Mouse (Mus musculus) layer of hippocampus, adult 11-12 months (tissue): Measurements from ENCODE around the gene Rmdn2.

Experiments
- DNase-seq: peaks from one replicate; pipeline ENCODE4 v3.0.0; 2022; ENCODE audit warnings: low spot score

Rmdn2 gene

GRCm38 (mm10) chr17:79611545-79611944, at the start of gene Rmdn2:
TSS of gene Rmdn2 (plus strand) at chr17:79611863.
- no peak for DNase-seq

GRCm38 (mm10) chr17:79563067-79563620, 48.5 kb upstream of the Rmdn2 start:
- DNase-seq, result no peak

- DNase-seq, result no peak
Measured at GRCm38 (mm10) chr17:79563721-79564120, 47.9 kb upstream of the Rmdn2 start.

- DNase-seq, result no peak
Measured at GRCm38 (mm10) chr17:79565241-79565961, 46.3 kb upstream of the Rmdn2 start.

- DNase-seq, result no peak
Measured at GRCm38 (mm10) chr17:79568401-79568800, 43.3 kb upstream of the Rmdn2 start.

GRCm38 (mm10) chr17:79578328-79578727, 33.3 kb upstream of the Rmdn2 start:
- no peak for DNase-seq

GRCm38 (mm10) chr17:79580264-79580920, 31.3 kb upstream of the Rmdn2 start:
- DNase-seq, result peak; percentile 81

- DNase-seq, result no peak
Measured at GRCm38 (mm10) chr17:79583466-79583865, 28.2 kb upstream of the Rmdn2 start.

GRCm38 (mm10) chr17:79584246-79584800, 27.3 kb upstream of the Rmdn2 start:
- DNase-seq, result no peak

- DNase-seq, result no peak
Measured at GRCm38 (mm10) chr17:79589913-79590312, 21.8 kb upstream of the Rmdn2 start.

GRCm38 (mm10) chr17:79595996-79596395, 15.7 kb upstream of the Rmdn2 start:
- no peak for DNase-seq

- no peak for DNase-seq
Measured at GRCm38 (mm10) chr17:79598151-79598550, 13.5 kb upstream of the Rmdn2 start.

GRCm38 (mm10) chr17:79598596-79599577, 12.8 kb upstream of the Rmdn2 start:
- no peak for DNase-seq

GRCm38 (mm10) chr17:79600108-79600507, 11.6 kb upstream of the Rmdn2 start:
- DNase-seq, result no peak

GRCm38 (mm10) chr17:79602381-79602780, 9.3 kb upstream of the Rmdn2 start:
- no peak for DNase-seq

- no peak for DNase-seq
Measured at GRCm38 (mm10) chr17:79603427-79603826, 8.2 kb upstream of the Rmdn2 start.

GRCm38 (mm10) chr17:79605794-79606193, 5.9 kb upstream of the Rmdn2 start:
- no peak for DNase-seq

GRCm38 (mm10) chr17:79609697-79610096, 2.0 kb upstream of the Rmdn2 start:
- no peak for DNase-seq

- DNase-seq, result no peak
Measured at GRCm38 (mm10) chr17:79610163-79610755, 1.4 kb upstream of the Rmdn2 start.

- DNase-seq, result peak; percentile 64
Measured at GRCm38 (mm10) chr17:79614691-79615588, 3.3 kb downstream of the Rmdn2 start.
